Mouse (Mus musculus) embryonic facial prominence, embryonic 11.5 days (tissue): ENCODE data around the gene Osbpl9. TPM values are rescaled to one million over a fixed set of nuclear protein-coding genes. Genes with fewer than 3 reads are reported as not detected.

Source experiments
- ATAC-seq: fragments of 200-750 bp; cut with Nextera tagmentation; replicated peaks from 2 replicates; pipeline ENCODE4 v1.8.0; 2017; ENCODE audit warnings: low read depth; ENCODE audit not compliant: insufficient number of reproducible peaks, low FRiP score, low TSS enrichment
- DNase-seq: peaks from one replicate; pipeline ENCODE4 v3.0.0-alpha.2; 2015; ENCODE audit warnings: low spot score
- H3K27ac ChIP-seq: fragments of 300-500 bp; sonication (generic); replicated peaks from 2 replicates; pipeline ENCODE4 v1.5.1; 2014; ENCODE audit warnings: mild to moderate bottlenecking, low read depth, low read length, control low read depth
- H3K27me3 ChIP-seq: fragments of 300-500 bp; sonication (generic); 2 replicates; pipeline ENCODE4 v1.6.1; 2014; ENCODE audit warnings: mild to moderate bottlenecking, low read length, moderate library complexity, mixed read lengths; ENCODE audit not compliant: control insufficient read depth, insufficient read depth
- H3K36me3 ChIP-seq: fragments of 300-500 bp; sonication (generic); replicated peaks from 2 replicates; pipeline ENCODE4 v1.6.1; 2014; ENCODE audit warnings: low read depth, mild to moderate bottlenecking, low read length, moderate library complexity, mixed read lengths; ENCODE audit not compliant: control insufficient read depth, insufficient read depth
- H3K4me1 ChIP-seq: fragments of 300-500 bp; sonication (generic); 2 replicates; pipeline ENCODE4 v1.6.1; 2014; ENCODE audit warnings: low read length, mixed read lengths; ENCODE audit not compliant: control insufficient read depth, insufficient read depth
- H3K4me2 ChIP-seq: fragments of 300-500 bp; sonication (generic); 2 replicates; pipeline ENCODE4 v1.6.1; 2014; ENCODE audit warnings: low read depth, mild to moderate bottlenecking, control low read depth, low read length, moderate library complexity
- H3K4me3 ChIP-seq: fragments of 300-500 bp; sonication (generic); 2 replicates; pipeline ENCODE4 v1.5.1; 2014; ENCODE audit warnings: low read depth, low read length, control low read depth
- H3K9ac ChIP-seq: fragments of 300-500 bp; sonication (generic); replicated peaks from 2 replicates; pipeline ENCODE4 v1.6.1; 2014; ENCODE audit warnings: mild to moderate bottlenecking, control low read depth, low read length
- H3K9me3 ChIP-seq: fragments of 300-500 bp; sonication (generic); replicated peaks from 2 replicates; pipeline ENCODE4 v1.6.1; 2016; ENCODE audit warnings: mild to moderate bottlenecking, low read length, inconsistent platforms, mixed read lengths; ENCODE audit not compliant: control insufficient read depth
- WGBS: fragments of 180-500 bp; shearing (Covaris S2); extraction: QIAGEN DNeasy Blood & Tissue Kit; methylation state at CpG from one replicate; pipeline ENCODE4 v1.1.7; 2014; 5-methylcytosine and 5-hydroxymethylcytosine counted together
- polyA plus RNA-seq: library from polyadenylated mRNA; unstranded; fragments of >200 nt; fragmentation: Nextera tagmentation; extraction: Ambion mirVana; gene quantifications from 2 replicates; pipeline ENCODE4 v1.2.1, GENCODE M21; 2014

Gene Osbpl9
- polyA plus RNA-seq, 1 experiment from 2014 or later: 81.0 TPM

GRCm38 (mm10) chr4:109236186-109236879 is 34.3 kb upstream of the Osbpl9 start:
- no peak for DNase-seq
- ATAC-seq: no peak
- H3K4me2 ChIP-seq: no peak overlapping the region
- no peak overlapping the region for H3K4me3 ChIP-seq
- 57% methylated on average over 7 of the region's 7 CpGs for WGBS
- no peak overlapping the region for H3K27ac ChIP-seq
- H3K9me3 ChIP-seq: no peaks in the 10 kb centered on the region
- H3K4me1 ChIP-seq: no peaks in the 10 kb centered on the region
- H3K36me3 ChIP-seq: no peaks in the 10 kb centered on the region
- H3K27me3 ChIP-seq: no peaks in the 10 kb centered on the region
- H3K9ac ChIP-seq: no peak overlapping the region

GRCm38 (mm10) chr4:109234806-109235350 is 32.8 kb upstream of the Osbpl9 start:
- H3K27ac ChIP-seq: no peak overlapping the region
- H3K9me3 ChIP-seq: no peaks in the 10 kb centered on the region
- WGBS: 67% methylated on average over 9 of the region's 9 CpGs
- H3K27me3 ChIP-seq: no peaks in the 10 kb centered on the region
- H3K9ac ChIP-seq: no peak overlapping the region
- no peaks in the 10 kb centered on the region for H3K36me3 ChIP-seq
- H3K4me2 ChIP-seq: no peak overlapping the region
- DNase-seq: no peak
- no peak overlapping the region for H3K4me3 ChIP-seq
- no peak for ATAC-seq
- H3K4me1 ChIP-seq: no peaks in the 10 kb centered on the region

- H3K9me3 ChIP-seq: no peaks in the 10 kb centered on the region
- no peaks in the 10 kb centered on the region for H3K4me1 ChIP-seq
- H3K9ac ChIP-seq: no peak within 1 kb of the TSS
- H3K27me3 ChIP-seq: no peaks in the 10 kb centered on the region
- H3K36me3 ChIP-seq: no peaks in the 10 kb centered on the region
- no peak within 1 kb of the TSS for H3K4me3 ChIP-seq
- ATAC-seq (no peak), DNase-seq (no peak)
- H3K4me2 ChIP-seq: no peak within 1 kb of the TSS
- WGBS: 87% methylated on average over 2 of the region's 2 CpGs
- H3K27ac ChIP-seq: no peak within 1 kb of the TSS
Measured at GRCm38 (mm10) chr4:109234185-109234584, 32.1 kb upstream of the Osbpl9 start, which contains the start of gene Calr4. Gene Calr4, plus strand, starts transcription at chr4:109234485.

- no peaks in the 10 kb centered on the region for H3K27me3 ChIP-seq
- H3K36me3 ChIP-seq: no peaks in the 10 kb centered on the region
Measured at GRCm38 (mm10) chr4:109229766-109230279, 27.8 kb upstream of the Osbpl9 start.

GRCm38 (mm10) chr4:109226071-109226470 is 24.0 kb upstream of the Osbpl9 start:
- DNase-seq (no peak), ATAC-seq (no peak)
- no peaks in the 10 kb centered on the region for H3K27me3 ChIP-seq
- no peak overlapping the region for H3K27ac ChIP-seq
- H3K4me2 ChIP-seq: no peak overlapping the region
- H3K4me3 ChIP-seq: no peak overlapping the region
- 68% methylated on average over 5 of the region's 5 CpGs for WGBS
- no peaks in the 10 kb centered on the region for H3K9me3 ChIP-seq
- H3K36me3 ChIP-seq: no peaks in the 10 kb centered on the region
- no peaks in the 10 kb centered on the region for H3K4me1 ChIP-seq
- no peak overlapping the region for H3K9ac ChIP-seq

More at GRCm38 (mm10) chr4:109229766-109230279, 27.8 kb upstream of the Osbpl9 start:
- Histone ChIP-seq H3K4me3 (no peak overlapping the region), H3K4me1 (no peaks in the 10 kb centered on the region), H3K9me3 (no peaks in the 10 kb centered on the region), H3K4me2 (no peak overlapping the region), H3K27ac (no peak overlapping the region), H3K9ac (no peak overlapping the region)
- DNase-seq (no peak), ATAC-seq (no peak)
- 61% methylated on average over 7 of the region's 7 CpGs for WGBS

GRCm38 (mm10) chr4:109225606-109226005 is 23.5 kb upstream of the Osbpl9 start:
- Histone ChIP-seq H3K4me1 (no peaks in the 10 kb centered on the region), H3K27me3 (no peaks in the 10 kb centered on the region), H3K36me3 (no peaks in the 10 kb centered on the region), H3K9ac (no peak overlapping the region), H3K4me2 (no peak overlapping the region), H3K4me3 (no peak overlapping the region), H3K27ac (no peak overlapping the region), H3K9me3 (no peaks in the 10 kb centered on the region)
- no peak for ATAC-seq
- no peak for DNase-seq
- 69% methylated on average over 6 of the region's 6 CpGs for WGBS

GRCm38 (mm10) chr4:109224762-109225552 is 22.9 kb upstream of the Osbpl9 start:
- Histone ChIP-seq H3K4me1 (no peaks in the 10 kb centered on the region), H3K4me2 (no peak overlapping the region), H3K9me3 (no peaks in the 10 kb centered on the region), H3K27me3 (no peaks in the 10 kb centered on the region), H3K36me3 (no peaks in the 10 kb centered on the region), H3K9ac (no peak overlapping the region), H3K4me3 (no peak overlapping the region), H3K27ac (no peak overlapping the region)
- 57% methylated on average over 13 of the region's 13 CpGs for WGBS
- DNase-seq (no peak), ATAC-seq (0 out of 2 replicates have a peak, but pooled peaks have one; percentile 48)

GRCm38 (mm10) chr4:109222001-109222400 is 19.9 kb upstream of the Osbpl9 start:
- 85% methylated on average over 3 of the region's 3 CpGs for WGBS
- DNase-seq: no peak
- Histone ChIP-seq H3K9me3 (no peaks in the 10 kb centered on the region), H3K4me2 (no peak overlapping the region), H3K4me1 (no peaks in the 10 kb centered on the region), H3K4me3 (no peak overlapping the region), H3K9ac (no peak overlapping the region), H3K36me3 (no peaks in the 10 kb centered on the region), H3K27ac (no peak overlapping the region), H3K27me3 (no peaks in the 10 kb centered on the region)
- no peak for ATAC-seq
